Mouse (Mus musculus) neural tube, embryonic 11.5 days (tissue): ENCODE measurements at regions not wholly inside any gene's neighbourhood (a gene's known extent, or its start where the extent isn't known, plus 50 kb on each side); places are given as distances from the start of the nearest gene placed in this dataset. TPM values are rescaled to one million over a fixed set of nuclear protein-coding genes. Genes with fewer than 3 reads are reported as not detected.

Experiments
- microRNA counts: library from miRNA; unstranded; fragments of <30 nt; microRNA quantifications from one replicate; lab custom pipeline; 2015
- microRNA-seq: library from miRNA; unstranded; fragments of <30 nt; microRNA quantifications from one replicate; pipeline ENCODE4, GENCODE M21; 2016

MicroRNA genes in the stretch of these regions (microRNA counts, 519-probe panel; counts per million panel counts)
- 171 counts per million, percentile 57 among the panel's probes with 10 or more counts for microRNA mmu-miR-2136 (lab: Ali Mortazavi, UCI)

Small RNAs in the stretch of these regions (microRNA-seq; reads per million reads assigned to microRNA genes)
- gene Mir2136 = not detected
